Mouse (Mus musculus) olfactory bulb, adult 2 months (tissue): ENCODE measurements at regions not wholly inside any gene's neighbourhood (a gene's known extent, or its start where the extent isn't known, plus 50 kb on each side); places are given as distances from the start of the nearest gene placed in this dataset.

Experiments used
- H3K27ac ChIP-seq: fragments of 200-500 bp; 2 replicates; pipeline ENCODE4 v1.5.1; 2012; ENCODE audit warnings: low read depth, low read length; ENCODE audit not compliant: insufficient read depth
- H3K4me1 ChIP-seq: fragments of 200-500 bp; 2 replicates; pipeline ENCODE4 v1.6.1; 2012; ENCODE audit warnings: low read length; ENCODE audit not compliant: control insufficient read depth, insufficient read depth
- H3K4me3 ChIP-seq: fragments of 200-500 bp; 2 replicates; pipeline ENCODE4 v1.5.1; 2012; ENCODE audit warnings: mild to moderate bottlenecking, low read depth, low read length, moderate library complexity; ENCODE audit not compliant: insufficient read depth
- CTCF ChIP-seq: fragments of 200-500 bp; IDR thresholded peaks from 2 replicates; pipeline ENCODE4 v1.5.1; 2012; ENCODE audit warnings: low read depth, mild to moderate bottlenecking, low read length, moderate library complexity; ENCODE audit not compliant: insufficient read depth
- POLR2A ChIP-seq: fragments of 200-500 bp; IDR thresholded peaks from 2 replicates; pipeline ENCODE4 v1.6.1; 2012; ENCODE audit warnings: mild to moderate bottlenecking, low read depth, low read length, moderate library complexity; ENCODE audit not compliant: insufficient read depth
- WGBS: fragments of 180-500 bp; shearing (Covaris S2); methylation state at CpG from one replicate; pipeline ENCODE4 v1.1.7; 2018; 5-methylcytosine and 5-hydroxymethylcytosine counted together

DNA sequence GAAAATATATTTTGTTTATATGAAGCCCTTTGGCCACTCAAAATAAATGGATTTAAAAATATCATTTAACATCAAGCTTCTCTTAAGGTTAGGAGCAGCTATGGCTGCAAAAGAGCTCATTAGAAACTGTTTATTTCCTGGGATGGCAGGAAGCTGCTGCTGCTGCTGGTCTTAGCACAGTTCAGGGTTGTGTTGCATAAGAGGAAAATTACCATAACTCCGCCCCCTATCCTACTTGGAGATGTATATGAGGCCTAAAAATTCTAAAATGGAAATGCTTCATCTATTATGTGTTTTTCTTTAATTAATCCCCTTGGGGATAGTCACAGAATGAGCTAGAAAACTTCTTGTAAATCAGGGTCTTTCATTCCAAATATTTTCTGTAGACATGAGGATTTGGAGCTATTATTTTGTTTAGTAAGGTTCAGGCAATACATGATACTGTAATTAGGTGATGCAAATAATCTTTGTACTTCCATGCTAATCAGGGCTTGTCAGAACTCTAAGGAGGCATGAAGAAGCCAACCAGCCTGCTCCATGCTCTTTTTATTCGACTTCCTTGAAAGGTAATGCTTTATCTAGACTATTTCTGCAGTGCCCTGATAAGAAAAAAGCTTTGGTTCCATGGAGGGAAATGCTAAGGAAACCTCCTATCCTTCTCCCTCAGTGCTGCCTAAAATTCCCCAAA, 85.6 kb upstream of the Abcb5 start:
- Histone ChIP-seq H3K4me1 (no peaks in the 10 kb centered on the region), H3K4me3 (no peak overlapping the region), H3K27ac (no peak overlapping the region)
- 36% methylated on average over 2 of the region's 2 CpGs for WGBS
- no peak for TF ChIP-seq CTCF
- TF ChIP-seq POLR2A, result no peak

DNA sequence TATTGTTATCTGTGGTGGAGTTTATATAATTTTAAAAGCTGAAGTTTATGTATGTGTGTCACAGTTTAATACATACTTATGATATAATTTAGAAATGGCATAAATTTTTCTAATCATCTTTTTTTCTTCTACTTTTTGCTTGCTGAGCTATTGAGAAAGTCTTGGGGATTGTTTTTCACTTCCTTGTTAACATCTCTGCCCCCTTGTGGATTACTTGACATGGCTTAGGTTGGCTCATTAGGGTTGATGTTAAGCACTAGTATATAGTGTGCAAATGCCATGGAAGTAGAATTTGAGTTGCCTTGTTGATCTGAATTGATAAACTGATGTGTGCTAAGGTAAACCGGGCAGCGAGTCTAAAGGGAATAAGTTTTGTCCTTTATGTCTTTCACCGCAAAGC, 72.1 kb upstream of the Abcb5 start:
- no peak overlapping the region for H3K27ac ChIP-seq

GRCm38 (mm10) chr12:119034828-119035227, 68.6 kb upstream of the Abcb5 start:
- no peaks in the 10 kb centered on the region for H3K4me1 ChIP-seq
- WGBS, result 66% methylated on average over 4 of the region's 4 CpGs
- H3K27ac ChIP-seq, result no peak overlapping the region
- H3K4me3 ChIP-seq, result no peak overlapping the region
- TF ChIP-seq CTCF (no peak), POLR2A (no peak)

More for the DNA sequence above, 72.1 kb upstream of the Abcb5 start:
- Histone ChIP-seq H3K4me1 (no peaks in the 10 kb centered on the region), H3K4me3 (no peak overlapping the region)
- TF ChIP-seq POLR2A (no peak), CTCF (no peak)
- WGBS, result 100% methylated on average over 3 of the region's 3 CpGs

- H3K27ac ChIP-seq, result no peak overlapping the region
- H3K4me3 ChIP-seq, result no peak overlapping the region
- TF ChIP-seq POLR2A (no peak), CTCF (no peak)
- 77% methylated on average over 2 of the region's 2 CpGs for WGBS
- no peaks in the 10 kb centered on the region for H3K4me1 ChIP-seq
Observed at GRCm38 (mm10) chr12:119028711-119029110, 62.5 kb upstream of the Abcb5 start.

GRCm38 (mm10) chr12:119028161-119028560, 61.9 kb upstream of the Abcb5 start:
- H3K4me3 ChIP-seq, result no peak overlapping the region
- 89% methylated on average over 2 of the region's 2 CpGs for WGBS
- no peak for TF ChIP-seq CTCF
- TF ChIP-seq POLR2A, result no peak
- H3K4me1 ChIP-seq, result no peaks in the 10 kb centered on the region
- no peak overlapping the region for H3K27ac ChIP-seq

- 82% methylated on average over 4 of the region's 4 CpGs for WGBS
- TF ChIP-seq CTCF (no peak), POLR2A (no peak)
- Histone ChIP-seq H3K27ac (no peak overlapping the region), H3K4me1 (no peaks in the 10 kb centered on the region), H3K4me3 (no peak overlapping the region)
Observed at GRCm38 (mm10) chr12:119027701-119028100, 61.5 kb upstream of the Abcb5 start.

GRCm38 (mm10) chr12:119026311-119026710, 60.1 kb upstream of the Abcb5 start:
- H3K4me1 ChIP-seq, result no peaks in the 10 kb centered on the region
- H3K4me3 ChIP-seq, result no peak overlapping the region
- H3K27ac ChIP-seq, result no peak overlapping the region
- TF ChIP-seq POLR2A, result no peak
- no peak for TF ChIP-seq CTCF
- 70% methylated on average over 1 of the region's 1 CpGs for WGBS

- no peak overlapping the region for H3K4me3 ChIP-seq
- no peak for TF ChIP-seq POLR2A
- no peak for TF ChIP-seq CTCF
- WGBS, result 55% methylated on average over 1 of the region's 1 CpGs
- no peaks in the 10 kb centered on the region for H3K4me1 ChIP-seq
- H3K27ac ChIP-seq, result no peak overlapping the region
Observed at GRCm38 (mm10) chr12:119024063-119024462, 57.8 kb upstream of the Abcb5 start.
